Mouse (Mus musculus): ENCODE results near the gene Rps17. TPM values are rescaled to one million over a fixed set of nuclear protein-coding genes. Genes with fewer than 3 reads are reported as not detected.

The Rps17 gene
- polyA plus RNA-seq (2015; fragmentation: Nextera tagmentation; extraction: Ambion mirVana): 1,280 and 1,501 TPM in 2 replicates

DNA sequence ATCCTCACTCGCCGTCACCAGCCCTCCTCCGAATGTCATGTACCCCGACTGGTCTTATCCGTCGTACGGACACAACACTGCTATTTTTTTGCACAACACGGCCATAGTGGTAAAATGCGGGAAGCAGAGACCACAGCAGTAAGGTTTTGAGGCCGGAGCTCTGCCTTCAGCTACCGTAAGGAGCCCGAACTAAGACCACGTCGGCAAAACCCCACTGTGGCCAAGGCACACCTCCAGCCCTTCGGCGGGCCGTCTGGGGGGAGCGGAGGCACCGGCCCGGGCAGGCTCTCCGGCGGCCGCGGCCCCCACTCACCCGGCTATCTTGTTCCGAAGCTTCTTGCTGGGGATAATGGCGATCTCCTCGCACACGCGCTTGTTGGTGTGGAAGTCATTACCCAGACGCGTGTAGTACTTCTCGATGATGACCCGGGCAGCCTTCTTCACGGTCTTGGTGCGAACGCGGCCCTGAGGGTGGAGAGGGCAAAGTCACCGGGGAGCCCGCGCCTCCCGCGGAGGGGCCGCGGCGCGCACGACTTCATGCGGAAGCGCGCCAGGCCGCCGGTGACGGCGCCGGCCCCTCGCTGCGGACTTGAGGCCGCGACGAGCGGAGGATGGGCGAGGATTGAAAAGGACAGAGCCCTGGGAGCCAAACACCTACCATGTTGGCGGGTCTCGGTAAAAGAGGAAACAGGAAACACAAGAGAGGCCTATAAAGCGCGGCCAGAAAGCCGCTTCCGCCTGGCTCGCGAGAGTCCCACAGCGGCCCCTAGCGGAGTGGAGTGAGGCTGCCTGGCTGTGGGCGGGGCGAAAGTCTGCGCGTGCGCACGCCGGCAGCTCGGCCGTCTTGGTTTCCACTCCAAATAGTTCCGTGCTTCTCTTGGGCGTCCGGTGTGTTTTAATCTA is at the start of gene Rps17:
Rps17 (minus strand) TSS at position 711 of the 903 bp plus-strand sequence.
- Histone ChIP-seq H3K9ac (ENCODE audit: low read depth, low read length) (peak within 1 kb of the TSS; percentile 90), H3K27ac (peak within 1 kb of the TSS; percentile 85), H3K4me2 (ENCODE audit: low read length) (peak within 1 kb of the TSS; percentile 86), H3K4me1 (replicated peaks; ENCODE audit: insufficient read depth, low read length) (peaks cover 12% of the 10 kb centered on the region; the same call in 1 of the 2 replicates), H3K27me3 (ENCODE audit: insufficient read depth, low read length) (no peaks in the 10 kb centered on the region), H3K9me3 (replicated peaks; ENCODE audit: low read length) (no peaks in the 10 kb centered on the region), H3K36me3 (ENCODE audit: insufficient read depth, low read length) (peaks cover 29% of the 10 kb centered on the region), H3K4me3 (replicated peaks; ENCODE audit: low read depth, low read length) (peak within 1 kb of the TSS; percentile 90)
- TF ChIP-seq CTCF (IDR thresholded peaks at IDR 0.05; ENCODE audit: low read depth): peak; percentile 99
- ATAC-seq (replicated peaks; ENCODE audit: low FRiP score, low read depth) (peak; percentile 80), DNase-seq (ENCODE audit: low spot score) (peak; percentile 95)
- under 1% methylated on average over 85 of the region's 85 CpGs for WGBS

DNA sequence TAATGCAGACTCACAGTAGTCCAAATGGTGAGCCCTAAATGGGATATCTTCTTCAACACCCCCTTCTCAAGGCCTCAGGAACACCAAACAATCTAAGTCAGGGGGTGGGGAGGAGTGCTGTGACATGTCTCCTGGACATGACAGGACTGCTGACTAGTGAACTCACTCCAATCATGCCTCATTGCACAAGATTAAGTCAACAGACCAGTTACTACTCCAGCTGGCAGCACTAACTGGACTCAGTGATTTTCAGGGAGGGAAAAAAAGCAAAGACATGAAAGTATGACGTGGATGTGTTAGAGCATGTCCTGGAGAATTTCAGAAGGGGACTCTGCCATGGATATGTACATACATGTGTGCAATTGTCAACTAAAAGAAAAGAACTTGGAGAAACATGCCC is 34.3 kb upstream of the Rps17 start:
- Histone ChIP-seq H3K27ac (no peak overlapping the region), H3K27me3 (ENCODE audit: insufficient read depth, low read length) (no peaks in the 10 kb centered on the region), H3K36me3 (ENCODE audit: insufficient read depth, low read length) (no peaks in the 10 kb centered on the region), H3K9ac (ENCODE audit: low read depth, low read length) (no peak overlapping the region), H3K9me3 (replicated peaks; ENCODE audit: low read length) (no peaks in the 10 kb centered on the region), H3K4me2 (ENCODE audit: low read length) (no peak overlapping the region), H3K4me1 (replicated peaks; ENCODE audit: insufficient read depth, low read length) (no peaks in the 10 kb centered on the region), H3K4me3 (replicated peaks; ENCODE audit: low read depth, low read length) (no peak overlapping the region)
- ATAC-seq (replicated peaks; ENCODE audit: low FRiP score, low read depth): no peak; the same call in 1 of the 2 replicates
- DNase-seq (ENCODE audit: low spot score): no peak
- 23% methylated on average over 1 of the region's 1 CpGs for WGBS
- TF ChIP-seq CTCF (IDR thresholded peaks at IDR 0.05; ENCODE audit: low read depth): no peak

DNA sequence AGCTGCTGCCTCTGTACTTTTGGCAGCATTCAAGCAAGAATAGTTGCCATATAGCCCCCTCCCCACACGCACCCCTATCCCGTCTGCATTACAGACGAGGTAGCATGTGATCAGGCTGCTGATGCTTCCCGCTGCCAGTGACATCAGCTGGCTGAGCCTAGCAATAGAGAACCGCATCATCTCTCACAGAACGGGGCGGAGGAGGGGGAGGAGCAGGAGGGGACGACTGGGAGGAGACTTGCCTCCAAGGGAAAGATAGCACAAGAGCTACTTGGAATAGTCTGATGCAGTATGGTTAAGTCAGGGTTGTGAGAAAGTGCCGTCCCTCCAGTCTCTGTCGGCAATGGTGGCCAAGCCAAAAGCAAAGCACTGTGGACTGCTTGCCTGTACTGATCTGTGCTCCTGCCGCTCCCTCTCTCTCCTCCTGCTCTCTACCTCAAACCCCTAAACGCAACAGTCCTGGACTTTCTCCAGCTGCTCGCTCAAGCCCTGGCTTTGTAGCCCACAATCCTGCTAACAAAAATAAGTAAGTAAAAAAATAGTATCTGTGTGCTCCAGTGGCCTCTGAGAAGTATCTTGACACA is 27.4 kb upstream of the Rps17 start:
- ATAC-seq (replicated peaks; ENCODE audit: low FRiP score, low read depth) (no peak), DNase-seq (ENCODE audit: low spot score) (peak; percentile 64)
- no peak overlapping the region for H3K4me3 ChIP-seq (replicated peaks; ENCODE audit: low read depth, low read length)
- H3K9ac ChIP-seq (ENCODE audit: low read depth, low read length): no peak overlapping the region
- H3K4me1 ChIP-seq (replicated peaks; ENCODE audit: insufficient read depth, low read length): no peaks in the 10 kb centered on the region
- peak overlapping the region; percentile 21; the same call in 1 of the 2 replicates for H3K4me2 ChIP-seq (ENCODE audit: low read length)
- no peak overlapping the region for H3K27ac ChIP-seq
- WGBS: 6% methylated on average over 13 of the region's 13 CpGs
- H3K9me3 ChIP-seq (replicated peaks; ENCODE audit: low read length): no peaks in the 10 kb centered on the region
- H3K27me3 ChIP-seq (ENCODE audit: insufficient read depth, low read length): 0 out of 2 replicates have a peak, but pooled peaks cover 4% of the 10 kb centered on the region
- no peaks in the 10 kb centered on the region for H3K36me3 ChIP-seq (ENCODE audit: insufficient read depth, low read length)
- no peak for TF ChIP-seq CTCF (IDR thresholded peaks at IDR 0.05; ENCODE audit: low read depth)

- no peaks in the 10 kb centered on the region for H3K36me3 ChIP-seq (ENCODE audit: insufficient read depth, low read length)
- WGBS: 24% methylated on average over 5 of the region's 5 CpGs
- H3K9me3 ChIP-seq (replicated peaks; ENCODE audit: low read length): no peaks in the 10 kb centered on the region
- no peak for TF ChIP-seq CTCF (IDR thresholded peaks at IDR 0.05; ENCODE audit: low read depth)
- H3K4me1 ChIP-seq (replicated peaks; ENCODE audit: insufficient read depth, low read length): no peaks in the 10 kb centered on the region
- no peak overlapping the region for H3K4me2 ChIP-seq (ENCODE audit: low read length)
- no peak overlapping the region for H3K27ac ChIP-seq
- DNase-seq (ENCODE audit: low spot score) (no peak), ATAC-seq (replicated peaks; ENCODE audit: low FRiP score, low read depth) (no peak)
- H3K27me3 ChIP-seq (ENCODE audit: insufficient read depth, low read length): 0 out of 2 replicates have a peak, but pooled peaks cover 4% of the 10 kb centered on the region
- no peak overlapping the region for H3K9ac ChIP-seq (ENCODE audit: low read depth, low read length)
- H3K4me3 ChIP-seq (replicated peaks; ENCODE audit: low read depth, low read length): no peak overlapping the region
These were observed 26.8 kb upstream of the Rps17 start for GRCm38 (mm10) chr7:81371811-81372210.

GRCm38 (mm10) chr7:81369724-81370123 is 24.7 kb upstream of the Rps17 start:
- WGBS: 57% methylated on average over 3 of the region's 3 CpGs
- Histone ChIP-seq H3K4me1 (replicated peaks; ENCODE audit: insufficient read depth, low read length) (no peaks in the 10 kb centered on the region), H3K27me3 (ENCODE audit: insufficient read depth, low read length) (0 out of 2 replicates have a peak, but pooled peaks cover 4% of the 10 kb centered on the region), H3K4me3 (replicated peaks; ENCODE audit: low read depth, low read length) (no peak overlapping the region), H3K9ac (ENCODE audit: low read depth, low read length) (no peak overlapping the region), H3K27ac (no peak overlapping the region), H3K9me3 (replicated peaks; ENCODE audit: low read length) (no peaks in the 10 kb centered on the region), H3K4me2 (ENCODE audit: low read length) (no peak overlapping the region), H3K36me3 (ENCODE audit: insufficient read depth, low read length) (no peaks in the 10 kb centered on the region)
- TF ChIP-seq CTCF (IDR thresholded peaks at IDR 0.05; ENCODE audit: low read depth): no peak
- ATAC-seq (replicated peaks; ENCODE audit: low FRiP score, low read depth): no peak
- DNase-seq (ENCODE audit: low spot score): no peak

DNA sequence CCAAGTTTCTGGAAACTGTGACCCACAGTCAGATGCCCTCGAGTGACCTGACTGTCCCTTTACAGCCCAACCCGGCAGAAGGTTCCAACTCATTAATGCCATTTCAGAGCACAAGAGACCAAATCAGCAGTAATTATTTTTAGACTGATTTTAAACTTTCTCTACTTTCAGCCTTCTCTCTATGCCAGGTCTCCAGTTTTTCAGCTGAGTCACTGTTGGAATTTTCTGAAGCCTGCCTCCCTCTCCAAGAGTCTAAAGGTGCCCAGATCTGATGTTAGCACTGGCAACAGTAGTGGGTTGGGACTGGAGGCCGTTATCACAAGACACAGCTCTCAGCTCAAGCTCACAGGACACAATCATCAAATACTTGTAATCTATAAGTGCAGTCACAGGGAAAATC is 22.9 kb upstream of the Rps17 start:
- 64% methylated on average over 3 of the region's 3 CpGs for WGBS
- no peak for DNase-seq (ENCODE audit: low spot score)
- no peak overlapping the region for H3K27ac ChIP-seq
- H3K4me1 ChIP-seq (replicated peaks; ENCODE audit: insufficient read depth, low read length): no peaks in the 10 kb centered on the region
- H3K9ac ChIP-seq (ENCODE audit: low read depth, low read length): no peak overlapping the region
- H3K36me3 ChIP-seq (ENCODE audit: insufficient read depth, low read length): no peaks in the 10 kb centered on the region
- H3K4me2 ChIP-seq (ENCODE audit: low read length): no peak overlapping the region
- TF ChIP-seq CTCF (IDR thresholded peaks at IDR 0.05; ENCODE audit: low read depth): no peak
- H3K27me3 ChIP-seq (ENCODE audit: insufficient read depth, low read length): 0 out of 2 replicates have a peak, but pooled peaks cover 4% of the 10 kb centered on the region
- no peak for ATAC-seq (replicated peaks; ENCODE audit: low FRiP score, low read depth)
- no peaks in the 10 kb centered on the region for H3K9me3 ChIP-seq (replicated peaks; ENCODE audit: low read length)
- H3K4me3 ChIP-seq (replicated peaks; ENCODE audit: low read depth, low read length): no peak overlapping the region

Data from kidney, postnatal 0 days (tissue).